Mouse (Mus musculus) brain, adult 2 months (tissue): ENCODE measurements around the gene Hoxd9.

Experiments
- DNase-seq: peaks from one replicate; pipeline ENCODE4 v3.0.0; 2011; ENCODE audit warnings: low read depth, low spot score

Gene Hoxd9

DNA sequence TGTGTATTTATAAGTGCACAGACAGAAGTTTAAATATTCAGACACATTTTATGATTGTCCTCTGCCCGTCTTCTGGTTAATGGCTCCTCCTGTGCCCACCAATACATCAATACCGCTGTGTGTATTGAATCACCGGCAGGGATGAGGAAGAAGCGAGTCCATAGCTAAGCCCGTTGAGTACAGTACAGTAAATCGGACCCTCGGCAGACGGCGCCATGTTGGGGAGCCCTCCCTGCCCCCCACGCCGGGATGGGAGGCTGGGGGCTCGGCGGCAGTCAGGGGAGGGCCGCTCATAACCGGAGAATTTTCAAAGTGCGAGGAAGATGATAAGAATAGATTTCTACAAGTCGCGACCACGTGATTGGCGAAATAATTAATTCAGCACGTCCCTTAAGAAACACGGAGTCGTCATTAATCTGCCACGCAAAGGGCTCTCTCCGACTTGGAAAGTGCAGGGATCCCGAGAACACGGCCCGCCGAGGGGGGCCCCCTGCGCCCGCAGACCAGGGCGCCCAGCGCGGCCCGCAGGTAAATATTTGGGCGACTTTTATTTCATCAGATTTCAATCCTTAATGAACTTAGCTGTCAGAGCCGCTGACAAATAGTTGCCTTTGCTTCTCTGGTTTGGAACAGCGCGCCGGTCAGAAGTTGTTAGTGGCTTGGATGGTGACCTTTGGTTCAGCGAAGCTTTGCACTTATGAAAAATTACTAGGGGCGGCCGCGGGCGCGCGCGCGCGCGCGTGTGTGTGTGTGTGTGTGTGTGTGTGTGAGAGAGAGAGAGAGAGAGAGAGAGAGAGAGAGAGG, 35.2 kb downstream of the Hoxd9 start:
- no peak for DNase-seq

DNA sequence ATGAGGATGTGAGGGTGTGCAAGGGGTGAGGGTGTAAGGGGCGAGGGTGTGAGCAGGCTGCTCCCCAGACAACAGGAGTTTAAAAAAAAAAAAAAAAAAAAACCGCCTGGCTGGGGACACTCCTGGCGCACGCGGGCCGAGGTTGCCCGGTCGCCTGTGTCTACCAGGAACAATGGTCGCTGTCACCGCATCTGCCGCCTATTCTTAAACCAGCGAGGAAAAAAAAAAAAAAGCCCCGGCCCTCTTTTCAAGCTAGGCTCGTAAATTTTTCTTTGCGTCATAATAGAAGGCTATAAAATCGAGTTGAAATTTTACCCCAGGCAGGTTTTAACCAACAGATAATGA, 35.8 kb downstream of the Hoxd9 start:
- DNase-seq = no peak

DNA sequence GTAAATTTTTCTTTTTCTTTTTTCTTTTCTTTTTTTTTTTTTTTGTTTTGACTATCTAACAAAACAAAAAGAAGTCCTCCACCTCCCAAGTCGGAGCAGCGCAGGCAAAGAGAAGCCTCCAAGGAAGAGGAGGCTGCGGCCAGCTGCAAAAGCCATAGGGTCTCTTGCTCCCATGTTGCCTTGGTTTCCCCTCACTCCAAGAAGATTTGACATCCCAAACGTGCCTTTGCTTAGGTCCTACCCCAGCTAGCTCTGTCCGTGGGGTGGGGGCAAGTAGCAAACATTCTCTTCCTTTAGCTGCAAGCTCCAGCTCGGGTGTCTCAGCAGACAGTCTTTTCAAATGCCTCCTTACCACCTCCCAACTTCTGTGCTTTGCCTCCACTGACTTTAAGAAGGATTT, 36.2 kb downstream of the Hoxd9 start:
- DNase-seq = no peak

DNA sequence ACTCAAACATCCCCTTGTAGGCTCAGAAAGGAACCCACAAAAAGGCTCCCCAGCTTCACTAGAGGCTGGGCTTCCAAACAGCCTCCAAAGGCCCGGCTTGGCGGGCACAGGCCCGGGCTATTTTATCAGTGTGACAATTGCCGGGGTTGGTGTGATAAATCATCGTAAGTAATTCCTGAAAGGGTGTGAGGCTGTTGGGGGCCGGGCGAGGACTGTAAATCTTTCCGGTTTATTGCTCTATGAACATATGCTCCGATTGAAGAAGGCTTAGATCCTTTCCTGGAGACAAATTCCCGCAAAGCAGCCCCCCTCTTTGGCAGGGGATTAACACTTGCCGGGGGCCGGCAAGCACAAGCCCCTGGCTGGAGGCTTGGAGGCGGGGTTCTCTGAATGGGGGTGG, 36.9 kb downstream of the Hoxd9 start:
- DNase-seq = no peak

DNA sequence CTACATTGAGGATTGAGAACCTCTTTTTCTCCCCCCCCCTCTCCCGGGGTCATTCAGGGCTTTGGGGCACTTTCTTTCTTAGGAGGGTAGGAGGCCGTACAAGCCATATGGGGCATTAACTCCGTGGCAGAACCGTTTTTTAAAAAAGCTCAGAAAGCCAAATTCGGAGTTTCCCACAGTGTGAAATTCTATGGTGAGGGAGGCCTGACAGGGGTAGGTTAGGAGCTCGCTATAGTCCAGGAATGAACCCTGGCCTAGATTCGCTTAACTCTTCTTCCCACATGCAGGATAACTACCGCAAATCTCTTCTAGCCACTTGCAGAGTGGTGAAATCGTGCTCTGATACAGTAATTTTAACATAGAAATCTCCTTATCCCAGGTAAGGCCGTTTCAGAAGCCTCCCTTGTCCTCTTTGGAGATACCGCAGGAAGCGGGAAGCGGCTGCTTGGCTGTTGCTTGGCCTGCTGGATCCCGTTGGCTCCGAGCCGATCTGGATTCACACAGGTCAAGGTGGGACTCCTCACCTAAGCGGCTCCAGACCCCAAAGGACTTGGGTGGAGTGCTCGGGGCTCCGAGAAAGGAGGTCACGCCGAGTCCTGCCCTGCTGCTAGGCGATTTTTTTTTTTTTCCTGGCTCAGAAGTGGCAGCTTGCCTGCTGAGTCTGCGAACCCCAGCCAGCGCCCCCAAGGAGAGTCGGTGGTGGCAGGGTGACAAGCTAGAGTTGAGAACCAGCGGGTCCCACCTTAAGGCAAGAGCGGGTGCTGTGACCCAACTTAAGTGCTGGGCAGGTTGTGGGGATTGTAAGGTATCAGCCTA, 37.7 kb downstream of the Hoxd9 start:
- no peak for DNase-seq

DNA sequence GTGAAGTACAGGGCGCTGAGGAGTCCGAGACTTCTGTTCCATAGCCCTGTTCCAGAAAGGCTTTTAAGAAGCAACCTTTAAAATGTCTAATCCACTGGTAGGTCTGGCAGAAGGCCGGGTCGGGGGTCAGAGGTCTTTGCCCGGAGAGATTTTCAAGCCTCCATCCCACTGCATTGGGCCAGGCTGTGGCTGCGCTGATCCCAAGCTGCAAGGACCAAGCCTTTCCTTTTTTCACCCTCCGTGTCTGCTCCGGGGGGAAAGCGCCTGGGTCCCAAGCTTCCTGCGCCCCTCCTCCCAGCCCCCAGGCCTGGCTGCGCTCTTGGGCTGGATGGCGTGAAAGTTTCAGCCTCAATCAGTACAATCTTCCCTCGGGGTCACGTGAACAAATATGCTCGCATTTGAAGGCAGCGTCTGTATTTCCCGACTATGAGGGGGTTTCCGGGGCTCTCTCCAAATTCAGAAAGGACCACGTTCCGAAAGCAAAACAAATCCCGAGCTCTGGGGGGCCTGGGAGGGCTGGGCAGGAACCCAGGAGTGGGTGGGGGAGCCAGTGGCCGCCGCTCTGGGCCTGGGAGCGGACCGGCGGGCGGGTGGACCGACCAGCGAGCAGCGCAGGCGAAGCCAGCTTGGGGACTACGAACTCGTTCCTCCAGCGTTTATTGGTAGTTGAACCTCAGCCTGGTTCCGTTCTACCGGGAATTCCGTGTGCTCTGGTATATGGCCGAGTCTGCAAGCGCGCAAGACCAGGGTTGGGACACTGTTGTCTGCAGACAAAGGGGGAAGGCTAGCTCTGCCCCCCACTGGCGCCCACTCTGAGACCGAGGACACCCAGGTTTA, 38.5 kb downstream of the Hoxd9 start:
- no peak for DNase-seq

DNA sequence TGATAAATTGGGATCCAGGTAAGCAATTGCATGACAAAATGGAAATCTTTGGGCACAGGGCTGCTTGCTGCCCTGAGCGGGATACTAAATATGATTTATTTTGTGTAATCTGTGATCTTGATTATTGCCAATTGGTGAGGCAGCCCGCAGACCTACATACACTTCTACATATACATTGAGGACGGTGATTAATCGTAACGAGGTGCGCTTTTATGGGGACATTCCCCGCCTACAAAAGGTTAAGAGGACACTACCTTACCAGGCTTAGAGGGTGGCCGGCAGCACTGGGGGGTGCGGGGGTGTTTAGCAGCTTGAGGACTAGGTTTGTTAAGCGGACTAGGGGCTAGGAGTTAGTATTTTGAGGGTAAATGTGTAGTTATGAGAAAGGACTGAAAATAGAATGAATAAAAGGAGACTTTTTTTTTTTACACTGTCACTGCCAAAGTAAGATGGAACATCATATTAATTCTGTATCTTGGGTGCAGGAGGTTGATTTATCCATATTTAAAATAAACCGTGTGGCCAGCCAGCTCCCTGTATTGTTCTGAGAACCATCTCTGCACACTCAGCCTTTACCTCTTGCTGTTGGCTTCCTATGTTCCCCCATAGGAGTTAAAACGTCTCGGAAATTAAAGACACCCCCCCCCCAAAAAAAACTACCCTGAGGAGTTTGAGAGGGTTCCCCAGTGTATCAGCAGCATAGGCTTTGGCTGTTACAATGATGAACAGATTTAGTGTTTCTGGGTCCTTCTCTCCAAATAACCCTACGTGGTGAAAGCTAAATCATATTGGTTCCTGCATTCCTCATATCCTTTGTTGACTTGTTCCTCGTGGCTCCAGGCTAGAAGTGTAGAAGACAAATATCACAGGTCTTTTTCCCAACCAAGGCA, 39.4 kb downstream of the Hoxd9 start:
- DNase-seq = no peak

DNA sequence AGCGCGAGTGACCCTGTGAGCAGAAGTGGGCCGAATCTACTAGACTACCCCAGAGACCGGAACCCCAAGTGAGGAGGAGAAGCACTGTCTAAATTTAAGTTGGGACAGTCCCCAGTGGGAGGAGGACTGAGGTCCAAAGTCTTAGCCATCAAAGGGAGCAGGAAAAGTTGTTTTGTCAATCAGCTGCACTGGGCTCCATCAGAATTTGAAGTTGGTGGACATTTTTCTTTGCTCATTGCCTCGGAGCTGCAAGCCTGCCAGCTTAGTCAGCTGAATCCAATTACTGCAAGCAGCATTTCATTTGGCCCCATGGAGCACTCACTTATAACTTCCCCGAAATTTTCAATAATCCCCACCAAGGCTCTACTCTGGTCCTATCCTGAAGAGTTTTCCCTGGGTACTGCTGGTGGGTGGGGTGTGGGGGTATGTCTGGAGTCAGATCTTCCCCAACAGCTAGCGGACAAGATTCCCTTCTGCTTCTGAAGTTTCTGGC, 40.1 kb downstream of the Hoxd9 start:
- DNase-seq = no peak

DNA sequence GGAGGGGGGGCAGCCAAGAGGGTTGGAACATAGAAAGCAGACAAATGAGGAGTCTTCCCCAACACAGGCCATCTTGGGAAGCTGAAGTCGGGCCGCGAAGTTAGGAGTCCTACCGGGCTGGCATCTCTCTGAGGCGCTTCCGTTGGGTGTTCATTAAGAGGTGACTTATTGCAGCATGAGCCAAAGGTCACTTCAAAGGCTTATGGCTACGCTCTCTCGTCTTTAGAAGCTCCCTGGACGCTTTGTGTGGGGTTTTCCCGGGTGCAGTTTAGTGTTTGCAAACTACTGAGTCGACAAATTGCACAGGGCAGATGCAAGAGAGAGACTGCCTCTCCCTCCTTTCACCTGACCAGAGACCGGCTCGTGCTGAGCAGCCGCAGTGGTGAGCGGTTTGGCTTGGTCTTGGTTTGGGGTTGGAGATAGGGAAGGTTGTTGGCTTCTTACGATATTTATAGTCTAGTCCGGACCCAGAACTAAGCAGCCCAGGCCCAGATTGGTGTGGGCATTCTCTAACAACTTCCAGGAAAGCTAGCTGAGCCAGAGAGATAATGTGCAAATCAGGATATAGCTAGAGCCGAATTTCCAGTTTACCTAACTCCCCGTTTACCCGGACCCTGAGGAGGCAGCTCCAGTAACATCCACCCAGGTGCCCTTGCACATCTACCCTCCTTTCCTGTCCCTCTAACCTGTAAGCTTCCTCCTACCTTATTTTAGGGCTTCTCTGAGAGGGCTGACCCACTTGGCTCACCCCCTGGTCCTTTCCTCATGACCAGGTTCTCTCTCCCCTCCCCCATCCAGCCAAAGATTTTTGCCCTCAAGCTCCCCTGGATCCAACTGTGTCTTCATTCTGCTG, 41.3 kb downstream of the Hoxd9 start:
- no peak for DNase-seq

DNA sequence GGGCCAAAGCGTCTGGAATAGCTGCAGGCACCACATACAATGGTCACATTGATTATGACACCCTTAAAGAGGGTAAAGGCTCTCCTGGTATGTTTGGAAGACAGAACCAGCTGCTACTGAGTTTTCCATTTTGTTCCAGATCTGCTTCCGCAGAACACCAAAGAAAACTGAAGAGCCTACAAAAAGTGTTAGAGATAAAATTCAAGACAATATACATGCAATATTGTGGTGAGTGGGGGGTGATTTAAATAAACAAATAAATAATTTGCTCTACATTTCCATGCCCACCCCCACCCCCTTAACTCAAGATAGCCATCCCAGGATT, 41.9 kb downstream of the Hoxd9 start:
- no peak for DNase-seq

DNA sequence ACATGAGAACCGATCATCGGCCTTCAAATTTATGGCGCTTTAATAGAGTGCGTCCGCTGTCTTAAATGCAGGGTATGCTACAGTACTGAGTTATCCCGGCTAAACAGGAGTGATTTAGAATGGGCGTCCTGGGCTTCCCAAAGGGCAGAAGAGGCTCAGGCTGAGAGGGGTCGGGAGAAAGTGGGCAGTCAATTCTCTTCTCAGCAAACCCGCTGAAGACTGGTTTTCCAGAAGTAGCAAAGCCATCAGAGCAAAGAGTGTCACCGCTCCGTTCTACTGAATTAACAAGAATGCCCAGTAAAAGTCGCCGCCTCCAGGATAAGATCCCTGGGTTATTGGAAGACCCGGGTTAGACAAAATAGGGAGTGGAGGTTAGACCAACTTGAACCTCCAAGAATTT, 42.3 kb downstream of the Hoxd9 start:
- no peak for DNase-seq

DNA sequence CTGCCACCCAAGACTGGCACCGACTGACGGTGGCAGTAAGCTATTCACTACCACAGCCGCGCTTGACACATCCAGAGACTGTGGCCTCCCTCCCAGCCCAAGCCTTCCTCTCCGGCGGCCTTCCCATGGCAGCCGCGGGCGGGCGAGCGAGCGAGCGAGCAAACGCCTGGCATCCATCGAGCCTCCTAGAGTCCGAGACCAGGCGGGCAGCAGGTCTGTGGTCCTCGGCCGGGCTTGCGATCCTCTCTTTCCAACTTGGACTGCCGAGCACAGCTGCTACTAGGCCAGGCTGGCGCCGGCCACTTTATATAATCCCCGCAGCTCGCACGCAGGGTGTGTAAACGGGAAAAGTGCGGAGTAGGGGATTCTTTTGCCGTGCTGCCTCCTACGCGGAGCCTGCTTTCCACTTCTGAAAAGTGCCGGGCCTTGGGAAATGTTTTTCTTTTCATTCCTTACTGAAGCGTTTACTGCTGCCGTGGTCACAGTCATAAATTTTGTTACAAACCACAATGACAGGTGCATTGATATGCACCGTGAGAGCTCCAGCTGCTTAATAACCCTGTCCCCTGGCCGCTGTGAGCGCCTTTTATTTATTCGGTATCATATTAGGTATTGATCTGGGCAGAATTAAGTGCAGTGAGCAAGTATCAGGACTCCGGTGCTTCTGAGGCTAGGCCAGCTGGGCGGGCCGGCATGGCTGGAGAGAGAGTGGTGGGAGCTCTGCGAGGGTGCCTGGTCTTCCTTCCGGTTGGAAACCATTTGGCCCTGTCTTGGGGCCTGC, 43.0 kb downstream of the Hoxd9 start:
- DNase-seq = no peak

DNA sequence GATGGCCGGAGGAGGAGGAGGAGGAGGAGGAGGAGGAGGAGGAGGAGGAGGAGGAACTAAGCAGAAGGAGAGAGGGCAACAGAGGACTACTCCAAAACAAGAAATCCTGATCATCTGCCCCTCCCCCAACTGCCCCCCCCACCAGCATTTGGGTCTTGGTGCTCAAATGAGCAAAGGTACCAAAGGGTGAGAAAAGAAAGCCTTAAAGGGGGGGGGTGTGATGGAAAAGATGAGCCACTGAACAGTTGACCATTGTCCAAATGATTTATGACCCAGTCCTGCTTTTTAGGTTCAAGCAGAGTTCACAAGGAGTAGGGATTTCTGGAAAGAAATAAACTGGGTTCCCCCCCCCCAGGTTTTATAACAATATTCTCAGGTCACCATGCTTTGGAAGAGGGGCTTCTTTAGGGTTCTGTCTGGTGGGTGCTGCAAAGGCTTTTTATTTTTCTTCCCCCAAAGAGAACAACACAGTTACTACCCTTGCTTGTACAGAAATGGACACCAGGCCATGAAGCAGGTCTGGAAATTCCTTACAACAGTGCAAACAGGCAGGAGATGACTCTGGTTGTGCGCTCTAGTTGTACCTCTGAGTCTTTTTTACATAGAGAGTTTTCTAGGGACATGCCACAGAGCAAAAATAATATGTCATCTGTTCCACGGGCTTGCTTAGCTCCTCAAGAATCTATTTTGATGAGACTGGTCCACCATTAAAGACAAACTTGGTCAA, 43.9 kb downstream of the Hoxd9 start:
- no peak for DNase-seq

DNA sequence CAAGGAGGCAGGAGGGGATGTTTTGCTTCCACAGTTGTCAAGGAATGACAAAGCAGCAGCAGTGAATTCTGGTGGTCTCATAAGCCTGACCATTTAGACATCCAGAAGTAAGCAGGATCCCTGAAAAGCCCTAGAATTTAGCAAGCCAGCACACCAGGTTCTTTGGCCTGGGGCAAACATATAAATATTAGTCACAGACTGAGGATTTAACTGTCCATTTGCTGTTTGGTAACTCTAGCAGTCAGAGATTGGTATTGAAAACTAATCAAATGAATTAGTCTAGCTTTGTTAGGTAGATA, 44.4 kb downstream of the Hoxd9 start:
- DNase-seq = no peak

DNA sequence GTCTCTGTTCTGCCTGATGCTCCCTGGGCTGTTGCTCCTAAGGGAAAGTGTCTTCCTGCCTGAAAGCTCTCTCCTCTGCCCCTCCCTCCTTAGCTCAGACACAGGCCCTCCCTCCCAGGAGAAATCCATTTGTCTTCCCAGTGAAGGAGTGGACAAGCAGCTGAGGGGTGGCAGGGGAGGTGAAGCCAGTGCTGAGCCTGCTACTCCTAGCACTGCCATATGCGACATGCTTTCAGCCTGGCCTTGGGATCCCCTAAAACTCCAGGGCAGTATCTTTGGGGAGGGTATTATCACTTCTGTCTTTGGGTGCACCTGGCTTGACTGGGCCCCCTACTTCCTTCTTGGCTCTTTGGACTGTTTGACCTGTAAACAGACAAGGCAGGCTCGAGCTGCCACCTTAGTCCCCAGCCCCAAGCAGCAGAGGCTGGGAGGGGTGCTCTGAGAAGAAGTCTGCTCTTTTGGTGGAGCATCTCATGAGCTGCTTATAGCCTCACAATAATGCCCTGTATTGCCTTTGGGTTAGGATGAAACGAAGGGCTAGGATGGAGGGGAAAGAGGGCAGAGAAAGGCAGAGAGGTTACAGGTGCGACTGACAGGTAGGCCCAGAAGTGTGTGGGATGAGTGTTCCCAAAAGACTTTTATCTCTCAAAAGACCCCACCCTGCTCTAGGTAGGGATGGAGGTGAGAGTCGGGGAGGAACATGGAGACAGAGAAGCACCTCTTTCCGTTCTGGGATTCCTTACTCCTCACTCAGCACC, 48.2 kb downstream of the Hoxd9 start:
- DNase-seq = no peak

DNA sequence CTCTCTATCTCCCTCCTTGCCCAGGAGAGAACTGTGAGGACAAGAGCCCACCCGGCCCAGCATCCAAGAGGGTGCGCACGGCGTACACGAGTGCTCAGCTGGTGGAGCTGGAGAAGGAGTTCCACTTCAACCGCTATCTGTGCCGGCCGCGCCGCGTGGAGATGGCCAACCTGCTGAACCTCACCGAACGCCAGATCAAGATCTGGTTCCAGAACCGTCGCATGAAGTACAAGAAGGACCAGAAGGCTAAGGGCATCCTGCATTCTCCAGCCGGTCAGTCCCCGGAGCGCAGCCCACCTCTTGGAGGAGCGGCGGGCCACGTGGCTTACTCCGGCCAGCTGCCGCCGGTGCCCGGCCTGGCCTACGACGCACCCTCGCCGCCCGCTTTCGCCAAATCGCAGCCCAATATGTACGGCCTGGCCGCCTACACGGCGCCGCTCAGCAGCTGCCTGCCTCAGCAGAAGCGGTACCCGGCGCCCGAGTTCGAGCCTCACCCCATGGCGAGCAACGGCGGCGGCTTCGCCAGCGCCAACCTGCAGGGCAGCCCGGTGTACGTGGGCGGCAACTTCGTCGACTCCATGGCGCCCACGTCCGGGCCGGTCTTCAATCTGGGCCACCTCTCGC, 48.9 kb downstream of the Hoxd9 start:
- no peak for DNase-seq

DNA sequence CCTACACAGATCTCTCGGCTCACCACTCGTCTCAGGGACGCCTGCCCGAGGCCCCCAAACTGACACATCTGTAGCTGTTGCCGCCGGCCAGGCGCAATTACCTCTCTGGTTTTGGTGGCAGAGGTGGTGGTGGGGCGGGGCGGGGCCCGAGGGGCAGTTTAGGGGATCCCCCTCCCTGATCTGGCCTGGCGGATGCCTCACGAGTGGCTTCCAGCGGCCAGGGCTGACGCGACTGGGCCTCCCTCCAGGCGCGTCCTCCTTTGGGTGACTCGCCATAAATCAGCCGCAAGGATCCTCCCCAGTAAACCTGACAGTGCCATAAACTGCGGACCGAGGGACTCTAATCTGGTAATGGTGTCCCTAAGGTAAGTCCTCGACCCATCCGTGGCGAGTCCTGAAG, 49.5 kb downstream of the Hoxd9 start:
- DNase-seq = no peak

DNA sequence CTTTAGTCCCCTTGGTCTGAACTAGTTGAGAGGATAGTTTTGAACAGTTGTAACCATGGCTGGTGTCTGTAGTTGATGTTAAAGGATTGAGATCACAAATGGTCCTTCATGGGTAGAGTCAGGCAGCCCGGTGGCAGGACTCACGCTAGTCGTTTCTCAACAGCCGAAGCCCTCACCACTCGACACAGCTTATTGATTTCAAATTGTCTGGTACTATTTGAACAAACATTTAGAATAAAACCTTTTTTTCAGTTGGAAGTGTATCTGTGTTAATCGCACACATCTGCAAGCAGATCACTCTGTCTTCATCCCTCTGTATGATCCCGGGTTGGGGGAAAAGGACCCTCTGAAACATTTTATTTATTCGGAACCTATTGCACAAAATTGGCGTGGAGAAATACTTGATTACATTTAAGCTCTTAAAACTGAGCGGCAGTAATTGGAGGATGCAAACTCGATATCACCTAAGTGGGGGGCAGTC, 50.2 kb downstream of the Hoxd9 start:
- DNase-seq = no peak
